ENCODE assay signal across 19 mouse cellular contexts in genomic region chr9:109080516-109080915, GRCm38 (mm10). TPM values are rescaled to one million over a fixed set of nuclear protein-coding genes. Genes with fewer than 3 reads are reported as not detected.
DNase-seq lines count a peak whose midpoint lies in the region; ATAC-seq and TF ChIP-seq lines count a peak whose summit lies in the region.
"Had no signal": no experiment of that assay in that cellular context is flagged by ENCODE, and none has a peak within 500 bp of the region (broad histone marks: within the 10 kb centered on the region; RNA-seq: fewer than 3 reads in every experiment).

No protein-coding gene starts in this region.

- H3K9me3 ChIP-seq in forebrain, embryonic 12.5 days: no peaks in the 10 kb centered on the region
- H3K9me3 ChIP-seq in forebrain, embryonic 14.5 days (replicated peaks; ENCODE audit: control insufficient read depth, low read length): no peaks in the 10 kb centered on the region
- no peaks in the 10 kb centered on the region for H3K9me3 ChIP-seq in midbrain, embryonic 10.5 days (replicated peaks)
- H3K9me3 ChIP-seq in midbrain, postnatal 0 days (ENCODE audit: low read length): no peaks in the 10 kb centered on the region
- no peaks in the 10 kb centered on the region for H3K9me3 ChIP-seq in embryonic facial prominence, embryonic 14.5 days (ENCODE audit: control insufficient read depth, low read length)
- H3K9me3 ChIP-seq: heart, embryonic 10.5 days; limb, embryonic 12.5 days had no signal

- H3K4me3 ChIP-seq in forebrain, embryonic 12.5 days (replicated peaks): no peak overlapping the region
- no peak overlapping the region for H3K4me3 ChIP-seq in forebrain, embryonic 14.5 days (ENCODE audit: low read depth, low read length)
- peak overlapping the region; percentile 94; the same call in 1 of the 2 replicates for H3K4me3 ChIP-seq in midbrain, embryonic 10.5 days
- no peak overlapping the region for H3K4me3 ChIP-seq in midbrain, postnatal 0 days (ENCODE audit: low read depth, low read length)
- no peak overlapping the region for H3K4me3 ChIP-seq in embryonic facial prominence, embryonic 14.5 days (ENCODE audit: low read depth, low read length)
- no peak overlapping the region for H3K4me3 ChIP-seq in myocyte

- no peak for TF ChIP-seq CTCF in midbrain, postnatal 0 days (IDR thresholded peaks at IDR 0.05)

- no peak for TF ChIP-seq POLR2A in myocyte (IDR thresholded peaks at IDR 0.05; ENCODE audit: insufficient read length, low read depth)

- H3K4me1 ChIP-seq in forebrain, embryonic 12.5 days: peaks cover 20% of the 10 kb centered on the region
- peaks cover 12% of the 10 kb centered on the region for H3K4me1 ChIP-seq in forebrain, embryonic 14.5 days (ENCODE audit: control insufficient read depth, insufficient read depth, low read length)
- H3K4me1 ChIP-seq in midbrain, embryonic 10.5 days: peaks cover 27% of the 10 kb centered on the region
- peaks cover 13% of the 10 kb centered on the region; the same call in 1 of the 2 replicates for H3K4me1 ChIP-seq in midbrain, postnatal 0 days (ENCODE audit: insufficient read depth, low read length)
- peaks cover 14% of the 10 kb centered on the region for H3K4me1 ChIP-seq in embryonic facial prominence, embryonic 14.5 days (ENCODE audit: control insufficient read depth, insufficient read depth, low read length)

- H3K27ac ChIP-seq in forebrain, embryonic 12.5 days: no peak overlapping the region
- H3K27ac ChIP-seq in forebrain, embryonic 14.5 days (ENCODE audit: low read depth, low read length): no peak overlapping the region
- no peak overlapping the region for H3K27ac ChIP-seq in midbrain, embryonic 10.5 days (replicated peaks)
- H3K27ac ChIP-seq in midbrain, postnatal 0 days (ENCODE audit: low read depth, low read length): no peak overlapping the region
- H3K27ac ChIP-seq in embryonic facial prominence, embryonic 14.5 days (replicated peaks; ENCODE audit: low read depth, low read length): no peak overlapping the region
- H3K27ac ChIP-seq: limb, embryonic 12.5 days had no signal

- no peak for DNase-seq in forebrain, embryonic 14.5 days (ENCODE audit: low spot score)
- no peak for DNase-seq in midbrain, embryonic 10.5 days (ENCODE audit: low spot score)
- no peak for DNase-seq in midbrain, postnatal 0 days (ENCODE audit: low spot score)
- no peak for DNase-seq in embryonic facial prominence, embryonic 14.5 days (ENCODE audit: low spot score)
- no peak for DNase-seq in thymus, postnatal 4 days
- no peak for DNase-seq in MN1 (ENCODE audit: low spot score)
- DNase-seq: adrenal gland, adult 2 months; cerebellum, adult 18-20 months; heart, postnatal 4 days; kidney, adult 11 months; kidney, postnatal 36 days; lung, postnatal 36 days; midbrain, embryonic 14.5 days; right cerebral cortex, postnatal 25 days; thymus, postnatal 14 days had no signal

- H3ac ChIP-seq in myocyte (ENCODE audit: control insufficient read depth, insufficient read length): no peak overlapping the region

- ATAC-seq in forebrain, embryonic 12.5 days (ENCODE audit: low FRiP score): no peak
- ATAC-seq in forebrain, embryonic 14.5 days: no peak
- ATAC-seq in midbrain, postnatal 0 days (ENCODE audit: low FRiP score): no peak
- ATAC-seq in embryonic facial prominence, embryonic 14.5 days (ENCODE audit: low read depth): no peak

- no peaks in the 10 kb centered on the region for H3K27me3 ChIP-seq in forebrain, embryonic 12.5 days
- no peaks in the 10 kb centered on the region for H3K27me3 ChIP-seq in forebrain, embryonic 14.5 days (replicated peaks; ENCODE audit: control insufficient read depth, insufficient read depth, low read length)
- H3K27me3 ChIP-seq in midbrain, embryonic 10.5 days (ENCODE audit: low read depth, poor library complexity, severe bottlenecking): no peaks in the 10 kb centered on the region
- no peaks in the 10 kb centered on the region for H3K27me3 ChIP-seq in midbrain, postnatal 0 days (ENCODE audit: insufficient read depth, low read length)
- no peaks in the 10 kb centered on the region for H3K27me3 ChIP-seq in embryonic facial prominence, embryonic 14.5 days (replicated peaks; ENCODE audit: control insufficient read depth, insufficient read depth, low read length)
- no peaks in the 10 kb centered on the region for H3K27me3 ChIP-seq in myocyte (ENCODE audit: control insufficient read depth, insufficient read depth, insufficient read length)
- H3K27me3 ChIP-seq: limb, embryonic 12.5 days had no signal

- peaks cover 22% of the 10 kb centered on the region for H3K36me3 ChIP-seq in forebrain, embryonic 12.5 days (replicated peaks)
- H3K36me3 ChIP-seq in forebrain, embryonic 14.5 days (ENCODE audit: control insufficient read depth, insufficient read depth, low read length): peaks cover 23% of the 10 kb centered on the region
- peaks cover 33% of the 10 kb centered on the region for H3K36me3 ChIP-seq in midbrain, embryonic 10.5 days
- 0 out of 2 replicates have a peak, but pooled peaks cover 2% of the 10 kb centered on the region for H3K36me3 ChIP-seq in midbrain, postnatal 0 days (ENCODE audit: insufficient read depth, low read length)
- H3K36me3 ChIP-seq in embryonic facial prominence, embryonic 14.5 days (ENCODE audit: control insufficient read depth, insufficient read depth, low read length): peaks cover 28% of the 10 kb centered on the region
- H3K36me3 ChIP-seq in myocyte (ENCODE audit: control insufficient read depth, insufficient read depth): peaks cover 5% of the 10 kb centered on the region

- peak overlapping the region; percentile 94; the same call in 1 of the 2 replicates for H3K4me2 ChIP-seq in forebrain, embryonic 12.5 days
- H3K4me2 ChIP-seq in forebrain, embryonic 14.5 days (ENCODE audit: low read length): no peak overlapping the region
- H3K4me2 ChIP-seq in midbrain, postnatal 0 days (ENCODE audit: low read depth, low read length, poor library complexity, severe bottlenecking): no peak overlapping the region
- H3K4me2 ChIP-seq in embryonic facial prominence, embryonic 14.5 days (ENCODE audit: low read depth, low read length): peak overlapping the region; percentile 88; the same call in 1 of the 2 replicates
- H3K4me2 ChIP-seq in myocyte (ENCODE audit: low read depth): peak overlapping the region; percentile 95

- H3K79me2 ChIP-seq in myocyte (ENCODE audit: control insufficient read depth, insufficient read depth): peaks cover 34% of the 10 kb centered on the region

- H3K9ac ChIP-seq in forebrain, embryonic 12.5 days: no peak overlapping the region
- H3K9ac ChIP-seq in forebrain, embryonic 14.5 days (ENCODE audit: low read length): no peak overlapping the region
- no peak overlapping the region for H3K9ac ChIP-seq in midbrain, postnatal 0 days (replicated peaks; ENCODE audit: low read length, poor library complexity, severe bottlenecking)
- H3K9ac ChIP-seq in embryonic facial prominence, embryonic 14.5 days (ENCODE audit: low read depth, low read length): no peak overlapping the region

- 93% methylated on average over 3 of the region's 3 CpGs for WGBS in forebrain, embryonic 12.5 days
- 94% methylated on average over 3 of the region's 3 CpGs for WGBS in forebrain, embryonic 14.5 days
- 96% methylated on average over 3 of the region's 3 CpGs for WGBS in midbrain, embryonic 10.5 days
- 98% methylated on average over 3 of the region's 3 CpGs for WGBS in midbrain, postnatal 0 days
- 98% methylated on average over 3 of the region's 3 CpGs for WGBS in embryonic facial prominence, embryonic 14.5 days

RNA-seq across cellular contexts. Expression of gene Ccdc51, which starts 1.8 kb away (rescaled TPM):
- polyA plus RNA-seq in forebrain, embryonic 12.5 days (2016; fragmentation: Nextera tagmentation; extraction: Ambion mirVana): 13.9 and 14.9 TPM in 2 replicates
- polyA plus RNA-seq in forebrain, embryonic 14.5 days (2014; fragmentation: Nextera tagmentation; extraction: Ambion mirVana): 19.4 and 21.2 TPM in 2 replicates
- polyA plus RNA-seq in midbrain, embryonic 10.5 days (2016; fragmentation: Nextera tagmentation; extraction: Ambion mirVana): 14.5 and 14.9 TPM in 2 replicates
- 6.9 and 7.4 TPM in 2 replicates for total RNA-seq in midbrain, postnatal 0 days (2014; rRNA removed)
- polyA plus RNA-seq in midbrain, postnatal 0 days (2015; fragmentation: Nextera tagmentation; extraction: Ambion mirVana): 4.8 and 7.1 TPM in 2 replicates
- polyA plus RNA-seq in embryonic facial prominence, embryonic 14.5 days (2014; fragmentation: Nextera tagmentation; extraction: Ambion mirVana): 11.4 and 11.6 TPM in 2 replicates
- polyA plus RNA-seq in myocyte (2012; fragmentation: generic; extraction: Trizol): 13.8 TPM

RNA-seq across cellular contexts. Expression of gene Tma7, which starts 1.9 kb away (rescaled TPM):
- 734 and 744 TPM in 2 replicates for polyA plus RNA-seq in forebrain, embryonic 12.5 days (2016; fragmentation: Nextera tagmentation; extraction: Ambion mirVana)
- 652 and 758 TPM in 2 replicates for polyA plus RNA-seq in forebrain, embryonic 14.5 days (2014; fragmentation: Nextera tagmentation; extraction: Ambion mirVana)
- polyA plus RNA-seq in midbrain, embryonic 10.5 days (2016; fragmentation: Nextera tagmentation; extraction: Ambion mirVana): 733 and 761 TPM in 2 replicates
- total RNA-seq in midbrain, postnatal 0 days (2014; rRNA removed): 129 and 162 TPM in 2 replicates
- 766 and 825 TPM in 2 replicates for polyA plus RNA-seq in midbrain, postnatal 0 days (2015; fragmentation: Nextera tagmentation; extraction: Ambion mirVana)
- polyA plus RNA-seq in embryonic facial prominence, embryonic 14.5 days (2014; fragmentation: Nextera tagmentation; extraction: Ambion mirVana): 612 and 655 TPM in 2 replicates
- 271 TPM for polyA plus RNA-seq in myocyte (2012; fragmentation: generic; extraction: Trizol)

RNA-seq across cellular contexts. Expression of gene Atrip, which starts 6.6 kb away (rescaled TPM):
- 32.4 and 32.5 TPM in 2 replicates for polyA plus RNA-seq in forebrain, embryonic 12.5 days (2016; fragmentation: Nextera tagmentation; extraction: Ambion mirVana)
- polyA plus RNA-seq in forebrain, embryonic 14.5 days (2014; fragmentation: Nextera tagmentation; extraction: Ambion mirVana): 27.3 and 29.6 TPM in 2 replicates
- polyA plus RNA-seq in midbrain, embryonic 10.5 days (2016; fragmentation: Nextera tagmentation; extraction: Ambion mirVana): 32.1 and 33.4 TPM in 2 replicates
- total RNA-seq in midbrain, postnatal 0 days (2014; rRNA removed): 34.7 and 35.1 TPM in 2 replicates
- polyA plus RNA-seq in midbrain, postnatal 0 days (2015; fragmentation: Nextera tagmentation; extraction: Ambion mirVana): 32.9 and 34.7 TPM in 2 replicates
- 19.5 and 25.0 TPM in 2 replicates for polyA plus RNA-seq in embryonic facial prominence, embryonic 14.5 days (2014; fragmentation: Nextera tagmentation; extraction: Ambion mirVana)
- 9.6 TPM for polyA plus RNA-seq in myocyte (2012; fragmentation: generic; extraction: Trizol)

RNA-seq across cellular contexts. Expression of gene Plxnb1, which starts 14.7 kb away (rescaled TPM):
- 39.9 and 44.4 TPM in 2 replicates for polyA plus RNA-seq in forebrain, embryonic 12.5 days (2016; fragmentation: Nextera tagmentation; extraction: Ambion mirVana)
- 13.9 and 15.7 TPM in 2 replicates for polyA plus RNA-seq in forebrain, embryonic 14.5 days (2014; fragmentation: Nextera tagmentation; extraction: Ambion mirVana)
- 24.9 and 36.8 TPM in 2 replicates for polyA plus RNA-seq in midbrain, embryonic 10.5 days (2016; fragmentation: Nextera tagmentation; extraction: Ambion mirVana)
- total RNA-seq in midbrain, postnatal 0 days (2014; rRNA removed): 64.8 and 73.2 TPM in 2 replicates
- 10.2 and 11.1 TPM in 2 replicates for polyA plus RNA-seq in midbrain, postnatal 0 days (2015; fragmentation: Nextera tagmentation; extraction: Ambion mirVana)
- 9.1 and 9.7 TPM in 2 replicates for polyA plus RNA-seq in embryonic facial prominence, embryonic 14.5 days (2014; fragmentation: Nextera tagmentation; extraction: Ambion mirVana)
- 6.1 TPM for polyA plus RNA-seq in myocyte (2012; fragmentation: generic; extraction: Trizol)

RNA-seq across cellular contexts. Expression of gene Trex1, which starts 21.0 kb away (rescaled TPM):
- polyA plus RNA-seq in forebrain, embryonic 12.5 days (2016; fragmentation: Nextera tagmentation; extraction: Ambion mirVana): 8.4 and 8.9 TPM in 2 replicates
- 11.1 and 11.9 TPM in 2 replicates for polyA plus RNA-seq in forebrain, embryonic 14.5 days (2014; fragmentation: Nextera tagmentation; extraction: Ambion mirVana)
- polyA plus RNA-seq in midbrain, embryonic 10.5 days (2016; fragmentation: Nextera tagmentation; extraction: Ambion mirVana): 7.5 and 10.1 TPM in 2 replicates
- 22.5 and 28.1 TPM in 2 replicates for total RNA-seq in midbrain, postnatal 0 days (2014; rRNA removed)
- polyA plus RNA-seq in midbrain, postnatal 0 days (2015; fragmentation: Nextera tagmentation; extraction: Ambion mirVana): 14.8 and 18.6 TPM in 2 replicates
- polyA plus RNA-seq in embryonic facial prominence, embryonic 14.5 days (2014; fragmentation: Nextera tagmentation; extraction: Ambion mirVana): 15.5 and 17.6 TPM in 2 replicates
- 10.0 TPM for polyA plus RNA-seq in myocyte (2012; fragmentation: generic; extraction: Trizol)

Comparison
In these comparisons a context has a peak if more than half of its experiments do, and no peak if none do; other contexts are left out.
1. H3K4me2 ChIP-seq: peak in forebrain, embryonic 12.5 days (single experiment), embryonic facial prominence, embryonic 14.5 days (single experiment) and myocyte (single experiment); none in forebrain, embryonic 14.5 days (single experiment) and midbrain, postnatal 0 days (single experiment).